Mouse (Mus musculus) cerebellum, postnatal 25 days (tissue): ENCODE measurements around the gene Best3.
"Not testable (repeated sequence)": the region's sequence is repeated elsewhere in the genome, so short reads cannot be mapped to it uniquely, and the experiment has no call there.

Source experiments
- DNase-seq, 2 experiments: peaks; one replicate each; pipeline ENCODE4 v3.0.0; 2021; ENCODE audit warnings: mixed read lengths in 2 of 2

Best3 gene

DNA sequence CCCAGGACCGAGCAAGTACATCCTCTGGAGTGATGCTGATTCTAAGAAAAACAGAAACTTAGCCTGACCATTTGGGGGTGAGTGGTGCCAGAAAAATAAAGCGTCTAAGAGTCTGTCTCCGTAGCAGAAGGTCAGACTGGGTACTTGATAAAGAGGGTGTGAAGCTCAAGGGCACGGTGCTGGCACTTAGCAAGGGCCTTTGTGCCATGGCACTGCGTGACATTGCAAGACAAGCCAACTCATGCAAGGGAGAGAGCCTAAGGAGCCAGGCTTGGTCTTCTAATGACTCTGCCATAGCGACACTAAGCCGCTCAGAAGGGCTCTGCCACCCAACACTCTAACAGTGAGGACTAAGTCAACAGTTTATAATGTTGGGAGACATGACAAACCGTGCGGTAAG lies 7.3 kb upstream of the Best3 start:
- peak; percentile 56 to 60 for DNase-seq

DNA sequence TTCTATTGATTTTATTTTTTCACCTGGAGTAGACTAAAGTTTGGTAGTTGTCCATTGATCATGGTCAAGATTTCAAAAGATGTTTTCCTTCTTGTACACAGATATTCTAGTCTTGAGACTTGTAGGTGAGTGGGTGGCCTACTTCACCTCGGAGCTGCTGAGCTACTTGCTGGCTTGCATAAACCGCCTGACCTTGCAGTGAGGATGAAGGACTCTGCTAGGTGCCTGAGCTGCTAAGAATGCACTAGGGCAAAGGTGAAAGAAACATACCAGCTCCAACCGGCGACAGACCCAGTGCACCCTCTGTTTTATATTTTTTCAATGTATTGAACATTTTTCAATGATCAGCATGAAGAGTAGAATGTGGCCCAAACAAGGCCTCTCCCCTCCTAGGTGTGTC lies 5.8 kb upstream of the Best3 start:
- DNase-seq = no peak

DNA sequence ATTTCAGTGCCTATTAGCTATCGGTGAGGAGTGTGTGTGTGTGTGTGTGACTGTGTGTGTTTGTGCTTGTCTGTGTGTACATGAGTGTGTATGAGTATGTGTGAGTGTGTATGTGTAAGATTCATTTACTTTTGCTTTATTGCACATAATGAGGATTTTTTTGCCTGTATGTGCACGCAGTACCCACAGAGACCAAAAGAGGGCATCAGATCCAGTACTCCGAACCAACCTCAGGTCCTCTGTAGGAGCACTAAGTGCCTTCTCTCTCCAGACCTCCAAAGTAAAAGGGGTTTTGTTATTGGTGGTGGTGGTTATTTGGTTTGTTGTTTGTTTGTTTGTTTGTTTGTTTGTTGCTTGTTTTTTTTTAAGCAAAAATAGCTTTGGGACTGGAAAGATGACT lies 5.2 kb upstream of the Best3 start:
- peak in 1 of 2 experiments; percentile 18 for DNase-seq

DNA sequence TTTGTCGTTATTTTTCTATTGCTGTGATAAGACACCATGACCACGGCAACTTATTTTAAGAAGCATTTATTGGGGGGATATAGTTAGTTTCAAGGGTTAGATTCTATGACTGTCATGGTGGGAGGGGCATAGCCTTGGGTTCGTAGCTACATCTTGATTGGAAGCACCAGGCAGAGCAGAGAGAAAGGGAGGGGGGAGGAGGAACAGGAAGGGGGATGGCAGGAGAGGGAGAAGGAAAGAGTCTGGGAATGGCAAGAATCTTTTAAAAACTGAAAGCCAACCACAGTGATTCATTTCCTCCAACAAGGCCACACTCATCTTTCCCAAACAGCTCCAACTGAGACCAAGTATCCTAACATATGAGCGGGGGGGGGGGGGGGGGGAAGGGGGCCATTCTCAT lies 3.6 kb upstream of the Best3 start:
- DNase-seq = no peak

DNA sequence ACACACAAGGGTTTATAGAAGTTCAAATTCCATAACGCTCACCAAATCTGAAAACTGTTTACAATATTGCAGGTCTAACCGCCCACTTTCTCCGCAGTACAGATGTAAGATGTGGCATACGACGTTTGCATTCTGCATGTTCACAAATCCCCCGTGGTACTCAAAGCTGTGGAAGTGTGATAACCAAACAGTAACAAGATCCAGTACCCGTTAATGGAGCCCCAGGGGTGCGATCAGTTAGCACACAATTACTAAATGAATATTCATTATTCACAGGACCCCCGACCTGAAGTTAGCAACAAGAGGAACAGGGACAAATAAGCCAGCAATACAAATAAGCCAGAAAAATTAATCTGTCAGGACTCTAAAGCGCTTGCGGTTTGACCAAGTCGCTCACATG lies 1.3 kb upstream of the Best3 start:
- DNase-seq = no peak

DNA sequence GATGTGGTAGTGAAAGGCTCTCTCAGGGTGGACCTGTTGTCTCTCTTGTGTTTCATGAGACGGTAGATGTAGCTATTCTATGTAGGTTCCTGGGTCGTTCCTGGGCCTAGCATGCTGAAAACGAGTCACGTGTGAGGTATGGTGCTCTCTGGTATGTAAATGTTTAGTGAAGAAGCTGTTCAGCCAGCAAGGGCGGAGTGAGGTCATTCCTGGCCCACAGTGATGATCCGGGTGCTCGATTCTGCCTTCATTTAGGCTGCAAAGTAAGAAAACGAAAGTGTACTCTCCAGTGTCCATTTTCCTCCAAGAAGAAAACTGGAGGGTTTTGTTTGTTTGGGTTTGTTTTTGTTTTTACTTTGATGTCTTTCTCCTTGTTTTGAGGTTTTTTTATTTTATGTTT lies 7.9 kb downstream of the Best3 start:
- DNase-seq = no peak

DNA sequence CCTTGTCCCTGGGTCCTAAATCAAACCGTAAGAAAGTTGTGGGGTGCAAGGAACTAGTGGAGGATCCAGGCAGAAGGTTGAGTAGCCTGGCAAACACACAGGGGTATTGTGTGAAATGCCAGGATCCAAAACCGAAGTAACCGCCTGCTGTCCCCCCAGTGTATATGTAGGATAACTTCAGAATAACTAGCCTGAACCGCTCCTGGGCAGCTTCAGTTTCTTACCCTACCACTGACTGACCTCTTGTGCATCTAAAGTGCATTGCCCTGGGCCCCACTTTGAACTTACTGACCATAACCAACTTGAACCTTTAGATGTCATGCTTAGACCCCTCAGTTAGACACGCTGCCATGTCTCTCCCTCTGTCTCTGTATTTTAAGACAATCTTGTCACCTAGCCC lies 9.0 kb downstream of the Best3 start:
- no peak for DNase-seq

DNA sequence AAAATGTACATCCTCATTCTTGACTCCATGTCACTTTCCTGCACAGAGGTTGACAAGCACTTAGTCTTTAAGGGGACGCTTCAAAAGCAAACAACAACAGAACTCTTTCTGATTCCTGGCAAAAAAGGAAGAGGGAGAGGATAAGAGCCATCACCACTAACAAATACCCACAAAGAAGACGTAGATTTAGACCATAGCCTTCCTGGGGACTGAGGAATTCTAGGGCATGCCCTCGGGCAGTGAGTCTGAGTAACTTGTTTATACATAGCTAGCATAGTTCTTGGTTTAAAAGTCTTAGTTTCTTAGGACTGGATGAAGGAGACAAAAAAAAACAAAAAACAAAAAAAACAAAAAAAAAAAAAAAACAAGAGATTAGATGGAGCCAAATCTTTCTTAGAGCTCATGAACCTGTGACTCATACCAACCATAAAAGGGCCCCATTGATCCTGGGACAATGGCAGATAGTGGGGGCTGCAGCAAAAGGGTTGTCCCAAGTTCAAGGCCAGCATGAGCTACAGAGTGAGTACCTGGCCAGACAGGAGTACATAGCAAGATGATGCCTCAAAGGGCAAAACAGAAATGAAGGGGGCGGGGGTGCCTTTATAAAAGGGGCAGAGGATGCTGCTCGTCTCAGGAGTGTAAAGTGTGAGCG lies 9.6 kb downstream of the Best3 start:
- DNase-seq = no peak

DNA sequence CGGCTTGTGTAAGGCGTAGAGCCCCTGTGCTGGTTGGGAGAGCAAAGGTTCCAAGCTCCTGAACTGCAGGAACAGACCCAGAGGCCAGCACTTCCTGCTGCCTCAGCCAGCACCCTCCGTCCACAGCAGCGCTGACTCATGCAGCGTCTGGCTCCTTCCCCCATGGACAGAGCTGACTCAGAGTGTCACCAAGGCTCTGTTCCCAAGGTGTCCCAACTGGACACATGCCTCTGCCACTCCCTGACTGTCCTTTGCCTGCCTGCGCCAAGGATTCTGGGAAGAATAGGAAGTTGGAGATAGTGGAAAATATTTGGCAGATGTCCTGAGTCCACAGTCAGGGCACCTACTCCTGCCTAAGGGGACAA lies 10.1 kb downstream of the Best3 start:
- DNase-seq = peak in 1 of 2 experiments; percentile 24

DNA sequence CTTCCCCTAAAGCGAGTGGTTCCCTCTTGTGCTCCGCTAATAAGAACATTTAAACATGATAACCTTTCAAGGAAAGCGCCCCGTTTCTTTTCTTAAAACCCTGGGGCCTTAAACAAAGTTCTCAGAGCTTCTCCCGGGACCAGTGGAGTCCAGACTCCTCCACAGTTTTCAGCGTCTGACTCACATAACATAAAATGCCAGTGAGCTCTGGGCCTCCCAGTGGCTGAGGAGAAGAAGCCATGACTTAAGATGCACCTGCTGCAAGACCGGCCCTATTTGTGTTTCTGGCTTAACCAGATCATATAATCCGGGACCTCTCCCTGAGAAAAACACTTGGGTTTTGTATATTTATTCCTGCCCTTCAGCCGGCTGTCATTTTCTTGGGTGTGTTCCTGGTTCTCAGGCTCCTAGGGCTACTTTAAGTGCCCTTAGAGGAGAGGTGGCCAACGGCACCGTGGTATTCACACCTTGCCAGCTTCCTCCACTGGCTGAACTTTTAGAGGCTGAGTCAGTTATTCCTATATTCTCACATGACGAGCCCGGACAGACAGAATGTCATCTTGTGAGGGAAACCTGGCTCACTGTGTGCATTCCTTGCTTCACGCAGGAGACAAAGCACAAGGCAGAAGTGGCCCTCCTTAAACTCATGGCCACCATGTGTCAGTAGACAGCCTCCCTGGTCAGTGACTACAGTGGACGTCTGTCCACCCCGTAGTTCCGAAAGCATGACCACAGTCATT lies 12.8 kb downstream of the Best3 start:
- DNase-seq = no peak

DNA sequence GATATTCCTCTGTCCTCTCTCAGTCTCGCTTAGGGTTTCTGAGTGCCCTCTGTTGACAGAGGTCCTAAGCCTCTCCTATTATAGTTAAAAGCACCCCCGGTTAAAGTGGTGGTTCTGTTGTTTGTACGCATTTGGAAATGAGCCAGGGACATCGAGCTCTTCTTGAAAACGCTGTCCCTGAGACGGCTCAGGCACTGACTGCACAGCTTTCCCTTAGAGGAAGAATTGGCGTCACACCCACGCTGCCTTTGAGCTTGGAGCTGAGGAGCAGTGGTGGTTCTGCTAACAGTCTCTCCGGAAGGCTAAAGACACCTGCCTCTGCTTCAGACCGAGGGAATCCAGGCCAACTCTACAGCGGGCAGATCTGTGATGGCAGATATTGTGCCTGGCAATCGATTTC lies 14.9 kb downstream of the Best3 start:
- DNase-seq = no peak

DNA sequence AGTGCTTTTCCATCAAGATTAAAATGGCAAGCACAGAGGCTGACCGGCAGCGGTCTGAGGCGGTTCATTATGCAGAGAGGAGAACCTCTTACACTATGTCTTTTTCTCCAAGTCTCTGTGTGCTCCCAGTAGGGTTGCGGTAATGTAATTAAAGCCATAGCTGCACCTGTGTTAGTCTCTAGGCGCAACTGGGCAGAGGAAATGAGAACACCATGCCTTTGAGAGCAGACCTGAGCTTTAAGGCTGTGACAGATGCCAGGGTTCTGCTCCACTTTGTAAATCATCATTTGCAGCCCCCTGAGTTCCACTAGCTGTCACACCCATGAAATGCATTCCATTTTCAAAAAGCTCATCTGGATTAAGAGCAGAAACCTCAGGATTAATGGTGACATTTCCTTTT lies 18.6 kb downstream of the Best3 start:
- DNase-seq = no peak

DNA sequence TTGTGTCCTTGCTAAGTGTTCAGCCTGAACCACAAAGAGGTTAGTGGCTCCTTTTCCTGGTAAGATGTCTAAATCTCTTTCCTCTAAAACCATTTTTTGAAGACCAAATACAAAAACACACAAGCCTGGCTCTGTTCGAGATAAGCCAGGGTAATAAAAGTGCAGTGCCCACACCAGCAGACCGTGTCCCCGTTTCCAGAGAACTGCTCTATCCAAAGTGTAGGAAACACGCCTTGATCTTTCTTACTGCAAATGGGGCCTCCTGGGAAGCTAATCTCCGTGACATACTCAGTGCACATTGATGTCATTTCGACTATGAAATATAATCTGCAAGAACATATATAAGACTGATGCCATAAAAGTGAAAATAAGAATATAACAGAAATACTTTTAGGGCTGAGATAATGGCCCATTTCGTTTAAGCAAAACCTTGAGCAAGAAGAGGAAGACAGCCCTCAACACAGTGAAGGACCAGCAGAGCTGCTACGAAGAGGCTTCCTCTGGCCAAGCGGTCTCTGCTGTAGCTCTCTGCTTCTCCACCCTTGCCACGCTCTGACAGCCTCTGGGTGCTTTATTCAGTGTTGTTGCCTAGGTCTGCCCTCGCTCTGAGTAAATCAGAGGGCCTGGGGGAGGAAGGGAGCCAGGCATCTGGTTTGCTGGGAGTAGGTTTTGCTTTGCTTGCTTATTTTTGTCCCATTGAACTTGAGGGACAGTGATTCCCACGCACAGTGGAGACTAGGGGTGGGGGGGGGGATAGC lies 19.8 kb downstream of the Best3 start:
- DNase-seq = no peak

DNA sequence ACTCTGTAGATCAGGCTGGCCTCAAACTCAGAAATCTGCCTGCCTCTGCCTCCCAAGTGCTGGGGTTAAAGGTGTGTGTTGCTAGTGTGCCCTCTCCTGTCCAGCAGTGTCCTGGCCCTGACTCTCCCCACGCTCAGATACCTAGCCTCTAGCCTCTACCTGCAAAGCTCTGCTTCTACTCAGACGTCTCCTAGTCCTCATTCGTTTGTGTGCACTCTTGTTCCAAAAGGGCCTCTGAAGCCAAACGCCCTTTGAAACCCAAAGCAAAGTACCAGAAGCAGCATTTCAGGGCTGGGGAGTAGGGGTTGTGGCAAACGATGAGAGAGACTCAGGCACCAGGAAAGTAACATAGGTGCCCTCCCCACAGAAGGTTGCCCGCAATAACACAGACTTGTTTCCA lies 23.6 kb downstream of the Best3 start:
- DNase-seq = no peak

DNA sequence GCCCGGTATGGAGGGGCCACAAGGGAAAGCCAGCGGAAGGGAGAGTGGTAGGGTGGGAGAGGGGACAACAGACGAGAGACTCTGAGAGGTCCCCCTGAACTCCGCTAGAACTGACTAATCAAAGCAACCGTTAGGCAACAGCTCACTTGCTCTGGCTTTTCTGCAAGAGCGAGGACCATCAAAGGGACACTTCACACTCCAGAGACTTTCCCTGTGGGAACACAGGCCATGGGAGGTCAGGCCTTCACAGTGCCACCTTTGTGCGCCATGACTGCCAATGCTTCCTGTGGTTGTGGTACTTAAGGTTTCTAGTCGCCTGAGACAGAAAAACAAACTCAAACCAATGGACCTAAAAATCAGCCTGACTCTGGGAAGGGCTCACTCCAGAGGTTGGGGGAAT lies 24.9 kb downstream of the Best3 start:
- DNase-seq = no peak

DNA sequence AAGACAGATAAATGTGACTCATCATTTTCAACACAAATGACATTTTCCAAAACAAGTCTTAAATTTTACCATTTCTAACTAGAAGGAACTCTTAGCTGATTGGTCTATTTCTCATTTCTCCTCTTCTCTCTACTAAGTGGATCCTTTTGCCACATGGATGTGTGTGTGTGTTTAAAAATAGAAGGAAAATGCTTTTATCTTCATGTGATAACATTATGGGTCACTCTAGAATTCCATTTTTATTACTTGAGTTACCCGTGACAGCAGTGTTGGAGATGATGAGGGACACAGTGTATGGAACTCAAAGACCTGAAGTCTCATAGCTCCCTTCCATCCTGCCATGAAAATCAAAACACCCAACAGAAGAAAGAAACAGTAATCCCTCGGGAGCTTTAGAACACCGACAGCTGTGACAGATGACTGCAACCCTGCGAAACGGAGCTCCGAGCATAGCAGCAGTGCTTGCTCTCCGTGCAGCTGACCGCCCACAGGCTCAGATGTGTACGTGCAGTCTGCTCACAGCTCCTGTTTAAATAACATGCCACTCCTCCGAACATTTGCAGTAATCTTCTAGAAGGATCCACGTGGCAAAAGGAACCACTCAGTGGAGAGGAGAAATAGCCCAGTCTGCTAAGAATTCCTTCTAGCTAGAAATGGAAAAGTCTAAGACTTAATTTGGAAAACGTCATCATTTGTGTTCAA lies 27.7 kb downstream of the Best3 start:
- no peak for DNase-seq

DNA sequence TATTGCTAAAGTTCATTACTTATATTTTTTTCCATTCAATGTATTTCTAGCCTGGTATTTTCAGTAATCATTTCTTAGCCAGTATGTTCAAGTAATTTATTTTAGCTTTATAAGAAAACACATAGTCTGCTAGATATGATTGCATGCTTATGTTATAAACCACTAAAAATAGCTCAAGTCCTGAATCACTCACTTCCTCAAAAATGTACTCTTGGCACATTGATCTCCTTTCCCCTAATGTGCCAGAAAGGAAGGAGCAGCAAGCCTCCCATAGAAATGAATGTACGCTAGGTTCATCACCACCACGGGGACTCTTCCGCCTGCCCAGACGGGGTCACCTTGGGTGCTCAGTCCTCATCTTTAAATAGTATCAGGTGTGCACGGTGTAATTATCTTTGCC lies 28.5 kb downstream of the Best3 start:
- DNase-seq = no peak

DNA sequence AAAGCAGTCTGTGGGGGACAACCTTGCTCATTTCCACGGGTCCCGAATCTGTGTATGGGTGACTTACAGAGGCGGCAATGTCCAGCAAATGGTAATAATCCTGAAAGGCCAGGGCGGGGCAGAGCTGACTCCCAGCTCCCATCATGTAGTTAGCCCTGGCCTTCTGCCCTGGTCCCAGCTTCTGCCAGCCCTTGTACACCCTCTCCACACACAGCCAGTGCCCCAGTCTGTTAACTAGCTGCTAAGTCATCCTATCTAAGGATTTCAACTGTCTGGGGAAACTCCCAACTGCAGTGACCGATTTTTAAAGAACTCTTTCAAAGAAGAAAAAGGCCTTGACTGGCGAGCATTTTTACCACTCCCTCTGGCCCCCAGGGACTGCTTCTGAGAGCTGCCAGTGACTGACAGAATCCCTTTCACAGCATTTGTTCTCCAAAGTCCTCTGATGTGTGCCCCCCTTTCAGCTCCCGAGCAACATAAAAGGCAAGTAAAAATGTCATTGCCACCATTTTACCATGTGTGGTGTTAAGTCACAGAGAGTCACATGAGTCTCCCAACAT lies 32.2 kb downstream of the Best3 start:
- no peak for DNase-seq

DNA sequence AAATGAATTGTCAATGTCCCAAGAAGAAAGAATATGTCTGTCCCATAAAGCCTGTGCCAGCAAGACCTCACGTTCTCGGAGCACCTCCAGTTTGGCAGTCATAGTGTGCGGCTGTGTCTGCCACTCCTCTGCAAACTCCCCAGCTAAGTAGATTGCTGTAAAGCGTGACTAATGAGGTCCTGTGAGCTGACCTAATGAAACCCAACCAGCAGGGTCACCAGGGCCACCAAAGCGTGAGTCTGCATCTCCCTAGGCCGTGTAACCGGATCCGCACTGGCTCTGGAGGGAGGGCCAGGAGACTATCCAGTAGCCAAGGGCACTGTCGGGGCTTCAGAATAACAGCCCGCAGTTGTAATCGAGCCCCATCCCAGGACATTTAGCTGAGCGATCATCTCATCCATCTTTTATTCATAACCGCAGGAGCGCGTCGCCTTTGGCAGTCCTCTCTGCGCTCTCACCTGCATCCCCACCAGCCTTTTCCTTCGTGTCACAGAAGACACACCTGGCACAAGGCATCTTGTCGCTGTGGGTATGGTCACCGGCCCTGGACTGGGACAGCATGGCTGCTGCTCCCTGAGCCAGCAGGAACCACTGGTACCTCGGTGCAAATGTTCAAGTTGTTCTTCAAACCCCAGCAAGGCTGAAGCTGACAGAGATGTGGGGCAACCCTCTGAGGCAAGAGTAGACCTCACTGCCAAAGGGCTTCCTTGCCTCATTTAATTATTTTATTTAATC lies 35.1 kb downstream of the Best3 start:
- no peak for DNase-seq

DNA sequence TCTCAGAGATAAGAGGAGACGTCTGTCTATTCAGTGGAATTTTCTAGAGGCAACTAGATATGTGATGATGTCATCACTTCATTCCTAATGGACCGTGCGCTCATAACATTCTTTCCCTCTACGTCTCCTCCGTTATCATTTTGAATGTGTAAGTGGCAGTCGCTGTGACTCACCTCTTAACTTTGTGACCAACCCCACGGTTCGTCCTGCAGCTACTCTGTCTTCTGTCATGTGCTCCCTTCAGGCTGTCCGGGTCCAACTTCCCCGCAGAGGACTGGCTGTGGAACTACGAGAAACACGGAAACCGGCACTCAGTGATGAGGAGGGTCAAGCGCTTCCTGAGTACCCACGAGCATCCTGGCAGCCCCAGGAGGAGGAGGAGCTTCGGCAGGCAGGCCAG lies 37.6 kb downstream of the Best3 start:
- DNase-seq = no peak

DNA sequence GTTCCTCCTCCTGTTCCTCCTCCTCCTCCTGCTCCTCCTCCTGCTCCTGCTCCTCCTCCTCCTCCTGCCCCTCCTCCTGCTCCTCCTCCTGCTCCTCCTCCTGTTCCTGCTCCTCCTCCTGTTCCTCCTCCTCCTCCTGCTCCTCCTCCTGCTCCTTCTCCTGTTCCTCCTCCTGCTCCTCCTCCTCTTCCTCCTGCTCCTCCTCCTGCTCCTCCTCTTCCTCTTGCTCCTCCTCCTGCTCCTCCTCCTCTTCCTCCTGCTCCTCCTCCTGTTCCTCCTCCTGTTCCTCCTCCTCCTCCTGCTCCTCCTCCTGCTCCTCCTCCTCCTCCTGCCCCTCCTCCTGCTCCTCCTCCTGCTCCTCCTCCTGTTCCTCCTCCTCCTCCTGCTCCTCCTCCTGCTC lies 39.7 kb downstream of the Best3 start:
- not testable (repeated sequence) for DNase-seq

DNA sequence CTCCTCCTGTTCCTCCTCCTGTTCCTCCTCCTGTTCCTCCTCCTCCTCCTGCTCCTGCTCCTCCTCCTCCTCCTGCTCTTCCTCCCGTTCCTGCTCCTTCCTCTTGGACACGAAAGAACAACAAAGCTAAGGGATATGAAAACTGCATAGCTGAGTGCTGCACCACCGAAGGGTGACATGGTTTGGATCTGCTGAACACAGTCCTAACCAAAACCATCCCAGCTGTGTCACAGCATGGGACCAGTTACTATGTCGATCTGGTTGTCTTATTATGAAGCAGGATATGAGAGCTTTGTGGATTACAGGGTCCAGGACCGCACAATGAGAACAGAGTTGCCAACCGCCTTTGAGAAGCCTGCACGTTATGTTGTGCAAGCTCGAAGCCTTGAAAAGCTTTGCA lies 40.1 kb downstream of the Best3 start:
- no peak for DNase-seq

DNA sequence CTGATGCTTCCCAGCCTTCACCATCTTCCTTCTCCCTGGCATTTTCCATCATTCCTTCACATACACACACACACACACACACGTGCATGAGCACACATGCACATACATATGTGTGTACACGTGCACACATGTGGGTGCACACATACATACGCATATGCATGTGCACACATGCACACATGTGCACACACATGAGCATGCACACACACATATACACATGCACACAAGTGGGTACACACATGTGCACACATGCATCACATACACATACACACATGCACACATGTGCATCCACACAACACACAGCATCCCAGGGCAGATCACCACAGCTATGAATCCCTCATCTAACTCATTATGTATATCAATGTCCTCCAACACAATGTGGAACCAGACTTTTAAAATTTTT lies 45.0 kb downstream of the Best3 start:
- no peak for DNase-seq
